Mouse (Mus musculus) MEL (cell line): Measurements from ENCODE around the gene C1qc. TPM values are rescaled to one million over a fixed set of nuclear protein-coding genes. Genes with fewer than 3 reads are reported as not detected.

Source experiments
- DNase-seq: peaks from one replicate; pipeline ENCODE4 v3.0.0; 2011; ENCODE audit warnings: low read depth, low spot score
- H3K27ac ChIP-seq: 2 replicates; pipeline ENCODE4 v1.5.1; 2012; ENCODE audit warnings: low read depth, mild to moderate bottlenecking, control low read depth, low read length, moderate library complexity; ENCODE audit not compliant: control insufficient read depth
- H3K27me3 ChIP-seq, 2 experiments: fragments of 150-350 bp in 1 of 2; sonication (generic) in 1 of 2; 2 replicates each; pipeline ENCODE4 v1.6.1; 2012; ENCODE audit warnings: low read length in 2 of 2, mild to moderate bottlenecking in 2 of 2, improper control_type of control experiment in 1 of 2, moderate library complexity in 1 of 2; ENCODE audit not compliant: insufficient read depth in 2 of 2, control insufficient read depth in 1 of 2
- H3K36me3 ChIP-seq, 2 experiments: 2 replicates each; pipeline ENCODE4 v1.6.1; 2012 to 2014; ENCODE audit warnings: low read length in 2 of 2, improper control_type of control experiment in 1 of 2, inconsistent platforms in 1 of 2, mild to moderate bottlenecking in 1 of 2; ENCODE audit not compliant: insufficient read depth in 2 of 2, control insufficient read depth in 1 of 2
- H3K4me1 ChIP-seq, 2 experiments: fragments of 150-350 bp in 1 of 2; sonication (generic) in 1 of 2; 2 replicates each; pipeline ENCODE4 v1.6.1; 2012; ENCODE audit warnings: low read length in 2 of 2, improper control_type of control experiment in 1 of 2, mild to moderate bottlenecking in 1 of 2; ENCODE audit not compliant: insufficient read depth in 2 of 2, control insufficient read depth in 1 of 2
- H3K4me3 ChIP-seq, 2 experiments: fragments of 150-350 bp in 1 of 2; sonication (generic) in 1 of 2; 2 replicates each; pipeline ENCODE4 v1.5.1; 2012; ENCODE audit warnings: low read depth in 2 of 2, low read length in 2 of 2, mild to moderate bottlenecking in 2 of 2, moderate library complexity in 2 of 2, control low read depth in 1 of 2, improper control_type of control experiment in 1 of 2; ENCODE audit not compliant: control insufficient read depth in 1 of 2, insufficient read depth in 1 of 2
- H3K79me2 ChIP-seq: 2 replicates; pipeline ENCODE4 v1.6.1; 2012; ENCODE audit warnings: mild to moderate bottlenecking, low read length, moderate library complexity; ENCODE audit not compliant: control insufficient read depth, poor library complexity, insufficient read depth
- H3K9ac ChIP-seq: 2 replicates; pipeline ENCODE4 v1.6.1; 2012; ENCODE audit warnings: low read depth, mild to moderate bottlenecking, control low read depth, low read length, moderate library complexity; ENCODE audit not compliant: control insufficient read depth, poor library complexity, severe bottlenecking
- H3K9me3 ChIP-seq: fragments of 150-350 bp; sonication (generic); replicated peaks from 2 replicates; pipeline ENCODE4 v1.6.1; 2012; ENCODE audit warnings: mild to moderate bottlenecking, low read length, improper control_type of control experiment, moderate library complexity; ENCODE audit not compliant: insufficient read depth
- CTCF ChIP-seq, 3 experiments: IDR thresholded peaks in 2 of 3; conservative IDR thresholded peaks in 1 of 3; 2 replicates each; pipeline ENCODE4 v1.5.1; 2011 to 2012; ENCODE audit warnings: low read length in 3 of 3, low read depth in 2 of 3, mild to moderate bottlenecking in 2 of 3, improper control_type of control experiment in 1 of 3, inconsistent platforms in 1 of 3, mixed read lengths in 1 of 3, moderate library complexity in 1 of 3; ENCODE audit not compliant: control insufficient read depth in 1 of 3, insufficient read depth in 1 of 3, poor library complexity in 1 of 3, severe bottlenecking in 1 of 3
- ELF1 ChIP-seq: IDR thresholded peaks from 2 replicates; pipeline ENCODE4 v1.6.1; 2014; ENCODE audit warnings: low read depth, mild to moderate bottlenecking, inconsistent platforms, low read length, improper control_type of control experiment, moderate library complexity
- ETS1 ChIP-seq: IDR thresholded peaks from 2 replicates; pipeline ENCODE4 v1.6.1; 2012; ENCODE audit warnings: low read depth, mild to moderate bottlenecking, inconsistent platforms, low read length, improper control_type of control experiment, moderate library complexity
- GABPA ChIP-seq: IDR thresholded peaks from 2 replicates; pipeline ENCODE4 v1.6.1; 2012; ENCODE audit warnings: low read depth, mild to moderate bottlenecking, inconsistent platforms, low read length, improper control_type of control experiment, moderate library complexity
- KAT2A ChIP-seq: conservative IDR thresholded peaks from 2 replicates; pipeline ENCODE4 v1.6.1; 2012; ENCODE audit warnings: low read depth, low read length, improper control_type of control experiment, inconsistent platforms
- MAFK ChIP-seq: IDR thresholded peaks from 2 replicates; pipeline ENCODE4 v1.6.1; 2011; ENCODE audit warnings: low read depth, mild to moderate bottlenecking, low read length, improper control_type of control experiment, borderline replicate concordance
- MAX ChIP-seq: IDR thresholded peaks from 2 replicates; pipeline ENCODE4 v1.6.1; 2011; ENCODE audit warnings: low read length, improper control_type of control experiment
- MEF2A ChIP-seq: IDR thresholded peaks from 2 replicates; pipeline ENCODE4 v1.6.1; 2014; ENCODE audit warnings: low read depth, mild to moderate bottlenecking, inconsistent platforms, low read length, improper control_type of control experiment; ENCODE audit not compliant: poor library complexity, insufficient replicate concordance, severe bottlenecking; ENCODE audit errors: extremely low read depth
- MXI1 ChIP-seq: IDR thresholded peaks from 2 replicates; pipeline ENCODE4 v1.6.1; 2011; ENCODE audit warnings: mild to moderate bottlenecking, low read depth, low read length, improper control_type of control experiment
- MYB ChIP-seq: IDR thresholded peaks from 2 replicates; pipeline ENCODE4 v1.6.1; 2011; ENCODE audit warnings: mild to moderate bottlenecking, low read depth, low read length, improper control_type of control experiment
- MYC ChIP-seq: IDR thresholded peaks from 2 replicates; pipeline ENCODE4 v1.6.1; 2011; ENCODE audit warnings: low read depth, mild to moderate bottlenecking, low read length, improper control_type of control experiment, moderate library complexity
- NELFE ChIP-seq: IDR thresholded peaks from 2 replicates; pipeline ENCODE4 v1.6.1; 2011; ENCODE audit warnings: low read depth, low read length, improper control_type of control experiment
- NRF1 ChIP-seq: IDR thresholded peaks from 2 replicates; pipeline ENCODE4 v1.6.1; 2014; ENCODE audit warnings: low read depth, mild to moderate bottlenecking, inconsistent platforms, low read length, improper control_type of control experiment, moderate library complexity; ENCODE audit not compliant: poor library complexity, insufficient read depth, severe bottlenecking
- POLR2A ChIP-seq, 2 experiments: IDR thresholded peaks; 2 replicates each; pipeline ENCODE4 v1.6.1; 2011 to 2012; ENCODE audit warnings: low read length in 2 of 2, mild to moderate bottlenecking in 2 of 2, control low read depth in 1 of 2, improper control_type of control experiment in 1 of 2, low read depth in 1 of 2, moderate library complexity in 1 of 2; ENCODE audit not compliant: control insufficient read depth in 1 of 2, insufficient read depth in 1 of 2, poor library complexity in 1 of 2
- RAD21 ChIP-seq: IDR thresholded peaks from 2 replicates; pipeline ENCODE4 v1.6.1; 2011; ENCODE audit warnings: mild to moderate bottlenecking, low read depth, low read length, improper control_type of control experiment
- SMC3 ChIP-seq: IDR thresholded peaks from 2 replicates; pipeline ENCODE4 v1.6.1; 2011; ENCODE audit warnings: low read depth, low read length, improper control_type of control experiment
- USF2 ChIP-seq, 2 experiments: IDR thresholded peaks; 2 replicates each; pipeline ENCODE4 v1.6.1; 2011 to 2012; ENCODE audit warnings: improper control_type of control experiment in 2 of 2, low read length in 2 of 2, borderline replicate concordance in 1 of 2, inconsistent platforms in 1 of 2, low read depth in 1 of 2, mild to moderate bottlenecking in 1 of 2; ENCODE audit not compliant: insufficient read depth in 1 of 2
- ZKSCAN1 ChIP-seq: IDR thresholded peaks from 2 replicates; pipeline ENCODE4 v1.6.1; 2012; ENCODE audit warnings: low read depth, mild to moderate bottlenecking, inconsistent platforms, low read length, improper control_type of control experiment, moderate library complexity
- ZMIZ1 ChIP-seq: IDR thresholded peaks from 2 replicates; pipeline ENCODE4 v1.6.1; 2012; ENCODE audit warnings: low read depth, mild to moderate bottlenecking, inconsistent platforms, low read length, improper control_type of control experiment, moderate library complexity
- polyA plus RNA-seq, 2 experiments: library from polyadenylated mRNA; stranded (reverse) in 1 of 2; unstranded in 1 of 2; fragments of >175 nt in 1 of 2; fragments of >200 nt in 1 of 2; gene quantifications; 2 replicates each; pipeline versions ENCODE4 v1.2.1 to v1.2.4; 2012; ENCODE audit warnings: low replicate concordance in 2 of 2, low read depth in 1 of 2; ENCODE audit not compliant: insufficient read length in 2 of 2, insufficient read depth in 1 of 2, missing spikeins in 1 of 2
- total RNA-seq: library from RNA; depleted of rRNA; stranded (reverse); fragments of 300-350 nt; gene quantifications from 2 replicates; pipeline ENCODE4 v1.2.3, GENCODE M21; 2012

Gene C1qc
- total and polyA plus RNA-seq, 3 experiments: not detected

DNA sequence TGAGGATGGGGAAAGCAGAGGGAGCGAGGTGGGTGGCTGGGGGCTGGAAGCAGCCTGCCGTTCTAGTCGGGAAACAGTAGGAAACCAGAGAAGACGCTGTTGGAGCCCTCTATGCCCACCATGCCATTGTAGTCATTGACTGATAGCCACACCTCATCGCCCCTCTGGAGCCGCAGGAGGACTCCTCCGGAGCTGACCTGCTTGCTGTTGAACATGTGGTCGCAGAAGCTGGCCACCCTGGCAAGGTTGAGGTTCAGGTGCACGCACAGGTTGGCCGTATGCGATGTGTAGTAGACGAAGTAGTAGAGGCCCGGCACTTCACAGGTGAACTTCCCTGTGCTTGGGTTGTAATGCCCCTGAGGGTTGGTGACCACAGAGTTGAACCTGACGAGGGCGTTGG, 2.9 kb downstream of the C1qc start:
- Histone ChIP-seq H3K79me2 (no peaks in the 10 kb centered on the region), H3K27me3 (no peaks in the 10 kb centered on the region), H3K9ac (no peak overlapping the region), H3K27ac (no peak overlapping the region), H3K36me3 (no peaks in the 10 kb centered on the region)
- no peak for TF ChIP-seq MXI1
- no peak for TF ChIP-seq GABPA
- TF ChIP-seq, all 39 proteins: peak for 0
- peaks cover 0 to 3% of the 10 kb centered on the region in 2 experiments; a peak in 1 of 4 replicates for H3K4me1 ChIP-seq
- H3K4me3 ChIP-seq: no peak overlapping the region
- H3K9me3 ChIP-seq: no peaks in the 10 kb centered on the region
- no peak for DNase-seq

DNA sequence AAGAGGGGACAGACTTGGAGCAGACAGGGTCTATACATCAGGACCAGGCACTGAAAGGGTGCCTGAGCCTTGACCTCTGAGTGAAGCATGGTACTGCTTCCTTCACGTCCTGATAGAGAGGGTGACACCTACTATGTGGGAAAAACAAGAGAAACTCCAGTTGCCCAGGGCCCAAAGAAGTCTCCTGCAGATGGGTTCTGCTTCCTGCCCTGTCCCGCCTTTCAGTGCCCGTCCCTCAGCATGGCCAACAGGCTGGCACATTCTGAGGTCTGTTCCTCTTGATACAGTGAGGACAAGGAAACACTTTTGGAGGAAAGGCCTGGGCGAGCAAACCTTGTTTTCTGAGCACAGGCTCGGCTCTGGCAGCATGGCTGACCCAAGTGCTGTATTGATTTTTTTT, 5.2 kb downstream of the C1qc start:
- Histone ChIP-seq H3K4me1 (peaks cover 0 to 3% of the 10 kb centered on the region in 2 experiments; a peak in 1 of 4 replicates), H3K9me3 (no peaks in the 10 kb centered on the region), H3K27me3 (no peaks in the 10 kb centered on the region), H3K4me3 (no peak overlapping the region), H3K9ac (no peak overlapping the region), H3K36me3 (no peaks in the 10 kb centered on the region), H3K27ac (no peak overlapping the region), H3K79me2 (no peaks in the 10 kb centered on the region)
- no peak for DNase-seq
- TF ChIP-seq ETS1 (no peak), POLR2A (IDR thresholded peaks at IDR 0.05; ENCODE audit: control insufficient read depth in 1 of 2, insufficient read depth in 1 of 2, low read depth in 1 of 2, low read length in 2 of 2, poor library complexity in 1 of 2) (no peak), USF2 (IDR thresholded peaks at IDR 0.05; ENCODE audit: borderline replicate concordance in 1 of 2, insufficient read depth in 1 of 2, low read depth in 1 of 2, low read length in 2 of 2) (no peak), MAFK (no peak), MYB (no peak), ZMIZ1 (no peak), NRF1 (no peak), CTCF (IDR thresholded peaks at IDR 0.05 in 2 of 3, conservative IDR thresholded peaks at IDR 0.05 in 1 of 3; ENCODE audit: control insufficient read depth in 1 of 3, insufficient read depth in 1 of 3, low read depth in 2 of 3, low read length in 3 of 3, poor library complexity in 1 of 3, severe bottlenecking in 1 of 3) (no peak), ZKSCAN1 (no peak), RAD21 (no peak), NELFE (no peak), ELF1 (no peak), SMC3 (no peak), MAX (no peak), MEF2A (no peak), MYC (no peak), KAT2A (no peak)
